Mouse (Mus musculus) liver, postnatal 0 days (tissue): ENCODE measurements at regions not wholly inside any gene's neighbourhood (a gene's known extent, or its start where the extent isn't known, plus 50 kb on each side); places are given as distances from the start of the nearest gene placed in this dataset.
A peak's percentile ranks its signal among the peaks of the same experiment; 100 is the strongest.

Source experiments
- ATAC-seq: fragments of 200-750 bp; cut with Nextera tagmentation; 2 replicates; pipeline ENCODE4 v1.8.0; 2017; ENCODE audit warnings: mild to moderate bottlenecking, moderate library complexity
- DNase-seq: peaks from one replicate; pipeline ENCODE4 v3.0.0-alpha.2; 2016
- H3K27ac ChIP-seq: fragments of 300-500 bp; sonication (generic); 2 replicates; pipeline ENCODE4 v1.5.1; 2014; ENCODE audit warnings: antibody characterized with exemption, moderate library complexity, mild to moderate bottlenecking, low read depth
- H3K27me3 ChIP-seq: fragments of 300-500 bp; sonication (generic); 2 replicates; pipeline ENCODE4 v1.6.1; 2014; ENCODE audit warnings: low read length, control low read depth, mixed read lengths; ENCODE audit not compliant: insufficient read depth
- H3K36me3 ChIP-seq: fragments of 300-500 bp; sonication (generic); replicated peaks from 2 replicates; pipeline ENCODE4 v1.6.1; 2014; ENCODE audit warnings: mild to moderate bottlenecking, control low read depth, low read length, moderate library complexity, mixed read lengths; ENCODE audit not compliant: insufficient read depth
- H3K4me1 ChIP-seq: fragments of 300-500 bp; sonication (generic); 2 replicates; pipeline ENCODE4 v1.6.1; 2014; ENCODE audit warnings: antibody characterized with exemption, mild to moderate bottlenecking, control low read depth; ENCODE audit not compliant: insufficient read depth
- H3K4me2 ChIP-seq: fragments of 300-500 bp; sonication (generic); 2 replicates; pipeline ENCODE4 v1.6.1; 2014; ENCODE audit warnings: low read depth, mild to moderate bottlenecking, low read length, moderate library complexity, mixed read lengths
- H3K4me3 ChIP-seq: fragments of 300-500 bp; sonication (generic); 2 replicates; pipeline ENCODE4 v1.5.1; 2014; ENCODE audit warnings: low read depth, low read length
- H3K9ac ChIP-seq: fragments of 300-500 bp; sonication (generic); replicated peaks from 2 replicates; pipeline ENCODE4 v1.6.1; 2014; ENCODE audit warnings: mild to moderate bottlenecking, moderate library complexity
- H3K9me3 ChIP-seq: fragments of 300-500 bp; sonication (generic); 2 replicates; pipeline ENCODE4 v1.6.1; 2016; ENCODE audit warnings: mild to moderate bottlenecking, control low read depth, low read length, mixed read lengths
- CTCF ChIP-seq: sonication (generic); IDR thresholded peaks from 2 replicates; pipeline ENCODE4 v1.5.1; 2016; ENCODE audit warnings: antibody characterized with exemption, low read depth
- EP300 ChIP-seq: IDR thresholded peaks from 2 replicates; pipeline ENCODE4 v1.6.1; 2016; ENCODE audit warnings: antibody characterized with exemption, low read depth, mild to moderate bottlenecking
- WGBS: fragments of 180-500 bp; shearing (Covaris S2); extraction: QIAGEN DNeasy Blood & Tissue Kit; methylation state at CpG from one replicate; pipeline ENCODE4 v1.1.7; 2014; ENCODE audit not compliant: insufficient replicate concordance; 5-methylcytosine and 5-hydroxymethylcytosine counted together

- H3K27me3 ChIP-seq, result no peaks in the 10 kb centered on the region
- 74% methylated on average over 6 of the region's 6 CpGs for WGBS
- no peak for ATAC-seq
- H3K27ac ChIP-seq, result no peak overlapping the region
- DNase-seq, result no peak
- no peak overlapping the region for H3K4me3 ChIP-seq
- no peaks in the 10 kb centered on the region for H3K9me3 ChIP-seq
- no peak for TF ChIP-seq CTCF
- TF ChIP-seq EP300, result no peak
- no peak overlapping the region for H3K9ac ChIP-seq
- no peaks in the 10 kb centered on the region for H3K36me3 ChIP-seq
- no peaks in the 10 kb centered on the region for H3K4me1 ChIP-seq
- H3K4me2 ChIP-seq, result no peak overlapping the region
Measured at GRCm38 (mm10) chr4:142658156-142658555, 419.0 kb upstream of the Kazn start.

- no peaks in the 10 kb centered on the region for H3K9me3 ChIP-seq
- no peak for ATAC-seq
- H3K4me3 ChIP-seq, result no peak overlapping the region
Measured at GRCm38 (mm10) chr4:142641069-142641468, 401.9 kb upstream of the Kazn start.

GRCm38 (mm10) chr4:142639340-142639733, 400.1 kb upstream of the Kazn start:
- DNase-seq (no peak), ATAC-seq (no peak)
- no peak overlapping the region for H3K4me3 ChIP-seq
- no peak overlapping the region for H3K9ac ChIP-seq
- no peaks in the 10 kb centered on the region for H3K4me1 ChIP-seq
- TF ChIP-seq EP300 (no peak), CTCF (no peak)
- 75% methylated on average over 9 of the region's 9 CpGs for WGBS
- H3K36me3 ChIP-seq, result no peaks in the 10 kb centered on the region
- H3K27ac ChIP-seq, result no peak overlapping the region
- no peaks in the 10 kb centered on the region for H3K9me3 ChIP-seq
- H3K27me3 ChIP-seq, result no peaks in the 10 kb centered on the region
- no peak overlapping the region for H3K4me2 ChIP-seq

More at GRCm38 (mm10) chr4:142641069-142641468, 401.9 kb upstream of the Kazn start:
- no peaks in the 10 kb centered on the region for H3K27me3 ChIP-seq
- no peaks in the 10 kb centered on the region for H3K4me1 ChIP-seq
- no peak overlapping the region for H3K9ac ChIP-seq
- no peak for DNase-seq
- no peak overlapping the region for H3K4me2 ChIP-seq
- TF ChIP-seq CTCF (no peak), EP300 (no peak)
- H3K27ac ChIP-seq, result no peak overlapping the region
- 70% methylated on average over 10 of the region's 10 CpGs for WGBS
- H3K36me3 ChIP-seq, result no peaks in the 10 kb centered on the region

- Histone ChIP-seq H3K27ac (no peak overlapping the region), H3K36me3 (no peaks in the 10 kb centered on the region), H3K4me2 (no peak overlapping the region), H3K9me3 (no peaks in the 10 kb centered on the region), H3K9ac (no peak overlapping the region), H3K4me1 (no peaks in the 10 kb centered on the region), H3K4me3 (no peak overlapping the region), H3K27me3 (no peaks in the 10 kb centered on the region)
- TF ChIP-seq EP300 (no peak), CTCF (no peak)
- ATAC-seq (no peak), DNase-seq (no peak)
- 44% methylated on average over 13 of the region's 13 CpGs for WGBS
Measured at GRCm38 (mm10) chr4:142638733-142639339, 399.6 kb upstream of the Kazn start.

- Histone ChIP-seq H3K36me3 (no peaks in the 10 kb centered on the region), H3K9me3 (no peaks in the 10 kb centered on the region), H3K27me3 (no peaks in the 10 kb centered on the region), H3K27ac (no peak overlapping the region), H3K4me3 (no peak overlapping the region), H3K4me1 (no peaks in the 10 kb centered on the region), H3K4me2 (no peak overlapping the region), H3K9ac (no peak overlapping the region)
- 76% methylated on average over 4 of the region's 4 CpGs for WGBS
- 0 out of 2 replicates have a peak, but pooled peaks have one; percentile 22 for TF ChIP-seq CTCF
- no peak for TF ChIP-seq EP300
- ATAC-seq, result no peak
- DNase-seq, result no peak
Measured at GRCm38 (mm10) chr4:142638057-142638456, 398.9 kb upstream of the Kazn start.

GRCm38 (mm10) chr4:142634398-142634797, 395.2 kb upstream of the Kazn start:
- Histone ChIP-seq H3K27me3 (no peaks in the 10 kb centered on the region), H3K4me1 (no peaks in the 10 kb centered on the region), H3K36me3 (no peaks in the 10 kb centered on the region), H3K4me2 (no peak overlapping the region), H3K4me3 (no peak overlapping the region), H3K9me3 (no peaks in the 10 kb centered on the region), H3K27ac (no peak overlapping the region), H3K9ac (no peak overlapping the region)
- no peak for DNase-seq
- WGBS, result 47% methylated on average over 8 of the region's 8 CpGs
- TF ChIP-seq EP300, result no peak
- TF ChIP-seq CTCF, result no peak
- no peak for ATAC-seq
